Mouse (Mus musculus): Measurements from ENCODE around the gene Map4k5. TPM values are rescaled to one million over a fixed set of nuclear protein-coding genes. Genes with fewer than 3 reads are reported as not detected.

The Map4k5 gene
- polyA plus RNA-seq, 1 experiment from 2014 or later, result 33.7 TPM

MicroRNAs encoded within 50 kb of the gene (microRNA counts, 519-probe panel; counts per million panel counts)
- 188 counts per million, percentile 57 among the panel's probes with 10 or more counts for microRNA mmu-miR-681

Small RNA genes lying within 50 kb of the gene (microRNA-seq; reads per million reads assigned to microRNA genes)
- gene Mir681, result not detected

Other genes starting within 250 kb of the Map4k5 start
- gene Sos2, start 211.3 kb downstream of the Map4k5 start, polyA plus RNA-seq (2016; fragmentation: Nextera tagmentation; extraction: Ambion mirVana), result 8.6 and 9.7 TPM in 2 replicates
- 20.5 and 20.9 TPM in 2 replicates for gene L2hgdh, start 168.3 kb downstream of the Map4k5 start, polyA plus RNA-seq (2016; fragmentation: Nextera tagmentation; extraction: Ambion mirVana)
- gene Atp5s, start 168.2 kb downstream of the Map4k5 start, polyA plus RNA-seq (2016; fragmentation: Nextera tagmentation; extraction: Ambion mirVana), result 23.8 and 24.4 TPM in 2 replicates
- gene Cdkl1, start 101.9 kb downstream of the Map4k5 start, polyA plus RNA-seq (2016; fragmentation: Nextera tagmentation; extraction: Ambion mirVana), result 0.43 and 1.6 TPM in 2 replicates
- gene Atl1, start 586 bp downstream of the Map4k5 start, polyA plus RNA-seq (2016; fragmentation: Nextera tagmentation; extraction: Ambion mirVana), result 11.0 and 11.2 TPM in 2 replicates
- 6.4 and 6.9 TPM in 2 replicates for gene Sav1, start 93.8 kb upstream of the Map4k5 start, polyA plus RNA-seq (2016; fragmentation: Nextera tagmentation; extraction: Ambion mirVana)
- gene Nin, start 220.5 kb upstream of the Map4k5 start, polyA plus RNA-seq (2016; fragmentation: Nextera tagmentation; extraction: Ambion mirVana), result 11.7 and 12.1 TPM in 2 replicates